Mouse (Mus musculus) CD8-positive naive resting alpha-beta T cell, adult 2 months (primary cell): ENCODE results near the gene Duoxa2.

Experiments used
- DNase-seq, 2 experiments: peaks; one replicate each; pipeline ENCODE4 v3.0.0; 2022; ENCODE audit warnings: low read depth in 2 of 2, low spot score in 2 of 2

Gene Duoxa2

DNA sequence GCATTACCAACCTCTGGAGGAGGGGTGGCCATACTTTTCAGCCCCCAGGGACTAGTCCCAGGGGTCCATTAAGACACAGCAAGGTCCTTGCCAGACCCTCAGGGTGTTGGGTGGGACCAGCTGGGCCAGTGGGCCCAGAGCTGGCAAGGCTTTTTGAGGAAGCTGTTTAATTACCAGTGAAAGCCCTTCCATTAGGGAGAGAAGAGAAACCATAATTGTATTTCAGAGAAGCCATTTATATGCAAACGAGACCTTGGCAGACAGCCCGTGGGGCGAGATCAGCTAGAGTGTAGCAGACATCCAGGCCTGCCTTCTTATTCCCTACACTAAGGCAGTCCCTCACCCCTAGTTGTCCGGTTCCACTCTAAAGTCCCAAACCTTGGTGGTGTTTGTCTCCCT is 53.2 kb downstream of the Duoxa2 start:
- no peak for DNase-seq
